Comparison of ENCODE assay signal across 23 mouse cellular contexts in the genomic region with DNA sequence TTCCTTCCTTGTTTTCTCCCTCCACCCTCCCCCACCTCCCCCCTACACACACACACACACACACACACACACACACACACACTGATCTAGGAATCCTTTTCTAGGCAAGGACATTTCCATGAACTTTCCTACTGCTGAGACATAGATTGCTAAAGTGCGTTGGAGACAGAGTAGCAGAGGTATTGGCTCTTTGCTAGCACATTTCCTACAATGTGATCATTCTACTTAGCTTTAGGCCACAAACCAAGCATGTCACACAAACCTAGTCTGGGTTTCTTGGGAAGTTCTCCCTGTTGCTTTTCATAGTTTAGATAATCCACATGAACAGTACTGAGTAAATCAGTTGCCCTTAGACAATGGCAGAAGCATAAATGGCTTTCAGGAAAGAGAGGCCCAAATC.
A peak's percentile ranks its signal among the peaks of the same experiment; 100 is the strongest.
DNase-seq lines count a peak whose midpoint lies in the region; TF ChIP-seq lines count a peak whose summit lies in the region.
"Had no signal": no experiment of that assay in that cellular context is flagged by ENCODE, and none has a peak within 500 bp of the region (broad histone marks: within the 10 kb centered on the region; RNA-seq: fewer than 3 reads in every experiment).

No protein-coding gene starts in this region.

- no peaks in the 10 kb centered on the region for H3K27me3 ChIP-seq in heart, embryonic 10.5 days (ENCODE audit: insufficient read depth, poor library complexity, severe bottlenecking)
- H3K27me3 ChIP-seq: CH12.LX; forebrain, embryonic 15.5 days; hindbrain, embryonic 12.5 days; hindbrain, embryonic 15.5 days; Patski had no signal

- H3K4me3 ChIP-seq in gastrocnemius, adult 2 months = no peak overlapping the region
- no peak overlapping the region for H3K4me3 ChIP-seq in heart, embryonic 10.5 days
- no peak overlapping the region for H3K4me3 ChIP-seq in brown adipose tissue, adult 24 weeks (ENCODE audit: insufficient read depth, low read depth, low read length)
- H3K4me3 ChIP-seq: forebrain, embryonic 15.5 days; hindbrain, embryonic 12.5 days; hindbrain, embryonic 15.5 days had no signal

- H3K36me3 ChIP-seq in heart, embryonic 10.5 days = no peaks in the 10 kb centered on the region
- H3K36me3 ChIP-seq: forebrain, embryonic 15.5 days; G1E; hindbrain, embryonic 12.5 days; hindbrain, embryonic 15.5 days had no signal

- intact Hi-C loops in gastrocnemius, adult 2 months (cut with DNase I) = no loop called here
- intact Hi-C loops in gastrocnemius, postnatal 14 days (cut with DNase I; ENCODE audit: low total_unique reads) = no loop called here

- H3K9me3 ChIP-seq in heart, embryonic 10.5 days = no peaks in the 10 kb centered on the region
- H3K9me3 ChIP-seq: forebrain, embryonic 15.5 days; G1E; hindbrain, embryonic 12.5 days; hindbrain, embryonic 15.5 days had no signal

- WGBS in heart, embryonic 10.5 days = 57% methylated on average over 1 of the region's 1 CpGs

- H3K27ac ChIP-seq in gastrocnemius, adult 2 months = peak overlapping the region; percentile 61
- 0 out of 2 replicates have a peak overlapping the region, but pooled peaks have one; percentile 44 for H3K27ac ChIP-seq in heart, embryonic 10.5 days
- H3K27ac ChIP-seq in brown adipose tissue, adult 24 weeks (replicated peaks; ENCODE audit: low read depth, low read length) = peak overlapping the region; percentile 45; the same call in 1 of the 2 replicates
- H3K27ac ChIP-seq: hindbrain, embryonic 12.5 days; hindbrain, embryonic 15.5 days had no signal

- H3K4me1 ChIP-seq in heart, embryonic 10.5 days = peaks cover 17% of the 10 kb centered on the region
- peaks cover 3% of the 10 kb centered on the region; the same call in 1 of the 2 replicates for H3K4me1 ChIP-seq in brown adipose tissue, adult 24 weeks (ENCODE audit: control insufficient read depth, insufficient read depth, insufficient read length, low read length)

- no peak for DNase-seq in gastrocnemius, adult 2 months
- no peak for DNase-seq in gastrocnemius, postnatal 14 days
- DNase-seq in heart, embryonic 10.5 days (ENCODE audit: low spot score) = no peak
- no peak for DNase-seq in heart, adult 8-10 months (ENCODE audit: low spot score)
- DNase-seq in spleen, adult 12 weeks (ENCODE audit: low spot score) = no peak
- DNase-seq: adrenal gland, adult 2 months; adrenal gland, postnatal 14 days; B cell, adult 2 months; cerebellum, adult 11-12 months; cerebellum, adult 8-10 months; cerebellum, postnatal 10 days; cerebellum, postnatal 36 days; embryo, embryonic 11 days; gastrocnemius, postnatal 10 days; heart, adult 18-20 months; kidney, adult 8-10 months had no signal

- TF ChIP-seq CTCF in gastrocnemius, adult 2 months (IDR thresholded peaks at IDR 0.05) = no peak
